Mouse (Mus musculus): ENCODE data around the gene Nat8l. TPM values are rescaled to one million over a fixed set of nuclear protein-coding genes. Genes with fewer than 3 reads are reported as not detected.
"Not testable (repeated sequence)": the region's sequence is repeated elsewhere in the genome, so short reads cannot be mapped to it uniquely, and the experiment has no call there.

Gene Nat8l
- polyA plus RNA-seq (2011; ENCODE audit: insufficient read depth, insufficient read length, low replicate concordance, missing spikeins): 1.7 and 4.0 TPM in 2 replicates

DNA sequence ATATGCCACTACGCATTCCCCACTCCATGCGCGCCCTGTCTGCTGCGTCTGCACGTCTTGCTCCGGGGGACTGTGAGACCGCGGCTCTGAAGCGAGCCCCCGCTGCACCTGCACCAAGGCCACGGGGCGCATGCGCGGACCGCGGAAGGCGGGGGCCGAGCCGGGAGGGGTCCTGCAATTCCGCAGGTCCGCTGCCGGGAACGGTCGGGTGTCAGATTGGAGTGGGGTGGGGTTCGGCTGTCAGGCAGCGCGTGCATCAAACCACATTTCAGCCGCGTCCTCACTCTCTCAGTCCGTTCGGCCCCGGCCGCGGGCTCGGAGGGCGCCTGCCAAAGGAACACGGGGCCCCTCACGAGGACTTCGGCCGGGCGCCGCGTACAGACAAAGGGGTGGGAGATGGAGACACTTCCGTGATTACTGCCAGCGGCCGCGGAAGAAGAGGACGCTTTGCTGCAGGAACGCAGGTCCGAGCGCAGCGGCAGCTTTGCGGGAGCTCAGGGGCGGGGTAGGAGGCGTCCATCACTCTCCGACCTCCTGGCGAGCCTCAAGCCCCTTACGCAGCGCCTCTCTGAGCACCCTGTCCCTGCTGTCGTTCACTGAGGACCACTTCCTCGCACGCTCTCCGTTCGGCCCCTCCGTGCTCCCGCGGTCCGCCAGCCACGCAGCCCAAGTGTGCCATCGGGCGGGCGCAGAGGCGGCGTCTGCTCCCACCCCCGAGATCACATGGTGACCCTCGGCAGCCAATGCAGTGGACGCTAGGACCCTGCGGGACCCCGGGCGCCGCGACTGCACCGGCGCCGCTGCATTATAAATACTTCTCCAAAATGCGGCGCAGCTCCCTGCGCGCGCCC lies at the start of gene Nat8l:
TSS of gene Nat8l (plus strand) at position 142 of the 851 bp plus-strand sequence.
- peaks cover 2% of the 10 kb centered on the region for H3K4me1 ChIP-seq (ENCODE audit: control insufficient read depth, insufficient read depth, low read length)
- WGBS: under 1% methylated on average over 90 of the region's 90 CpGs
- H3K4me3 ChIP-seq (replicated peaks; ENCODE audit: control insufficient read depth, low read depth, low read length): peak within 1 kb of the TSS; percentile 90
- TF ChIP-seq CTCF (IDR thresholded peaks at IDR 0.05; ENCODE audit: control insufficient read depth, insufficient read depth, low read length): no peak
- no peak; the same call in 1 of the 2 replicates for TF ChIP-seq POLR2A (IDR thresholded peaks at IDR 0.05; ENCODE audit: borderline replicate concordance, control insufficient read depth, low read depth, low read length)
- peak within 1 kb of the TSS; percentile 77 for H3K27ac ChIP-seq (ENCODE audit: control insufficient read depth, insufficient read depth, low read depth, low read length, poor library complexity)

DNA sequence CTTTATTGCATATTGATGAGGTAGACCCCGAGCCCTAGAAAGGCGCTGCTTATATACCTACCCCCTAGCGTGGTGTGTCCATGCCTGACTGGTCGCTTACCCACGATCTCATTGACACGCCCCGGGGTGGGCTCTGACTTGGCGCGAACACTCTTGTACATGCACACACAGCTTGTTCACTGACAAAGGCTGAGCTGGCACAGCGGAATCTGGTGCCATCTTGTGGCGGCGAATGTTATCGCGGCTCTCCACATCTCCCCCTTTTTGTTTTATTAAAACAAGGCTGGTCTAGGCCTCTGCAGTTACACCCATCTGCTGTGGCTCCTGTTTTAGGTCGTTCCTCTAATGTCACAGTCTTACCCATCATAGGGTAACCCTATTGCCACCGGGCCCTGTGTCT lies 48.7 kb upstream of the Nat8l start:
- not testable (repeated sequence) for H3K4me1 ChIP-seq (ENCODE audit: control insufficient read depth, insufficient read depth, low read length); H3K27ac ChIP-seq (ENCODE audit: control insufficient read depth, insufficient read depth, low read depth, low read length, poor library complexity); H3K4me3 ChIP-seq (replicated peaks; ENCODE audit: control insufficient read depth, low read depth, low read length)
- TF ChIP-seq CTCF (IDR thresholded peaks at IDR 0.05; ENCODE audit: control insufficient read depth, insufficient read depth, low read length): peak; percentile 38; the same call in 1 of the 2 replicates
- 83% methylated on average over 16 of the region's 16 CpGs for WGBS

DNA sequence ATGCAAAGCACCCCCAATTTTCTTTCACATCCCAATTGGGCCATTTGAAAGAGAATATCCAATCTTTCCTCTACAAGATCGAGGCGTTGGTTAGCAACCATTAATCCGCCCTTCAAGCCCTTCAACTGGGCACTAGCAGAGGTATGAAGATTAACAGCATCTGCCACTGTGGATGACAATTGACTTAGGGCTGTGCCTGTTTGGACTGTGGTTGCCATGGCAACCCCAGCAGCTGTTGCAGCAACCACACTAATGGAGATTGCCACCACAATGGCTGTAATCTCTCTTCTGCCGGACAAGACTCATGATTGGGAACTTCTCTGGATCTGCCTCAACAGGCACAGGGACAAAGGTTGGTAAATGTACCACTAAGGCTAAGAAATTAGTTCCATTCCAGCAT lies 47.5 kb upstream of the Nat8l start:
- 89% methylated on average over 4 of the region's 4 CpGs for WGBS
- H3K4me1 ChIP-seq (ENCODE audit: control insufficient read depth, insufficient read depth, low read length): no peaks in the 10 kb centered on the region
- H3K4me3 ChIP-seq (replicated peaks; ENCODE audit: control insufficient read depth, low read depth, low read length): no peak overlapping the region
- no peak overlapping the region for H3K27ac ChIP-seq (ENCODE audit: control insufficient read depth, insufficient read depth, low read depth, low read length, poor library complexity)
- TF ChIP-seq POLR2A (IDR thresholded peaks at IDR 0.05; ENCODE audit: borderline replicate concordance, control insufficient read depth, low read depth, low read length) (no peak), CTCF (IDR thresholded peaks at IDR 0.05; ENCODE audit: control insufficient read depth, insufficient read depth, low read length) (no peak)

DNA sequence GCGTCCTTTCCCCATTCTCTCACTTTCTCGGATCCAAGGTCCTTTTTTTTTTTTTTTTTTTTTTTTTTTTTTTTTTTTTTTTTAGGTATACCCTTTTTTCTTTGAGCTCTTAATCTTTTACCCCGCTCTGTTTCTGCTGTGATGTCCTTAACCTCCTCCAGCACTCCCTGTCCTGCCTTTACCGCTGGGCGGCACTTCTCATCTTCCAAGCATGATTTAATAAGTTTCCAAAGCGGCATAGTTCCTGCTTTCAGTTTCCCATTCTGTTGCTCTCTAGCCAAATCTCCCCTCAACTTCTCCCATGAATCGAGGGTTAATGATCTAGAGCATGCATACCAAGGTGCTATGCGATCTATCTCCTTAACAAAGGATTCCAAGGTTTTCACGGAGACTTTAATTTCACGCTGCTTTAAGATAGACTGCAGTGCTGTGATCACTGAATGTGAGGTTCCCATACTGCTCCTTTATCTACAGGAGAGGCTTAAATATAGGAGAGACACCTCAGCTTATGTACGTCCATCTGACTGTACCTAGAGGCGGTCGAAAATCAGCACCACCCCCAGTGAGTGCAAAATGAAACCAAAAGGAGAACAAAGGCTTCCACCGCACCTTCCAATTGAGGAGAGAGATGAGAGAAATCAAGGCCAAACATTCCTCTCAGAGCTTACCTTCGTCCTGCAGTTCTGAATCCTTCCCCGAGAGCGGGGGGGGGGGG lies 42.2 kb upstream of the Nat8l start:
- Histone ChIP-seq H3K27ac (ENCODE audit: control insufficient read depth, insufficient read depth, low read depth, low read length, poor library complexity) (no peak overlapping the region), H3K4me3 (replicated peaks; ENCODE audit: control insufficient read depth, low read depth, low read length) (no peak overlapping the region), H3K4me1 (ENCODE audit: control insufficient read depth, insufficient read depth, low read length) (no peaks in the 10 kb centered on the region; the same call in 1 of the 2 replicates)
- TF ChIP-seq CTCF (IDR thresholded peaks at IDR 0.05; ENCODE audit: control insufficient read depth, insufficient read depth, low read length) (no peak), POLR2A (IDR thresholded peaks at IDR 0.05; ENCODE audit: borderline replicate concordance, control insufficient read depth, low read depth, low read length) (no peak)
- WGBS: 82% methylated on average over 17 of the region's 17 CpGs

DNA sequence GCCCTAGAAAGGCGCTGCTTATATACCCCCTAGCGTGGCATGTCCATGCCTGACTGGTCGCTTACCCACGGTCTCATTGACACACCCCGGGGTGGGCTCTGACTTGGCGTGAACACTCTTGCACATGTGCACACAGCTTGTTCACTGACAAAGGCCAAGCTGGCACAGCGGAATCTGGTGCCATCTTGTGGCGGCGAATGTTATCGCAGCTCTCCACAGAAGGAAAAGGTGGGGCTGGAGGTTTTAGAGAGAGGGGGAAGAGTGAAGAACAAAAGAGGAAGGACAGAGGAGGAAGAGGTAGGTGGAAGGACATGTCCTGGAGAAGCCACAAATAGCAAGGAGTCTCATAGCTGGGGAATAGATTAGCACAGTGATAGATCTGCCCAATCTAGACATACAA lies 41.4 kb upstream of the Nat8l start:
- whole genome bisulfite sequencing: 47% methylated on average over 10 of the region's 10 CpGs
- H3K4me1 ChIP-seq (ENCODE audit: control insufficient read depth, insufficient read depth, low read length): no peaks in the 10 kb centered on the region; the same call in 1 of the 2 replicates
- H3K27ac ChIP-seq (ENCODE audit: control insufficient read depth, insufficient read depth, low read depth, low read length, poor library complexity): no peak overlapping the region
- H3K4me3 ChIP-seq (replicated peaks; ENCODE audit: control insufficient read depth, low read depth, low read length): no peak overlapping the region
- TF ChIP-seq POLR2A (IDR thresholded peaks at IDR 0.05; ENCODE audit: borderline replicate concordance, control insufficient read depth, low read depth, low read length) (no peak), CTCF (IDR thresholded peaks at IDR 0.05; ENCODE audit: control insufficient read depth, insufficient read depth, low read length) (peak; percentile 95)

DNA sequence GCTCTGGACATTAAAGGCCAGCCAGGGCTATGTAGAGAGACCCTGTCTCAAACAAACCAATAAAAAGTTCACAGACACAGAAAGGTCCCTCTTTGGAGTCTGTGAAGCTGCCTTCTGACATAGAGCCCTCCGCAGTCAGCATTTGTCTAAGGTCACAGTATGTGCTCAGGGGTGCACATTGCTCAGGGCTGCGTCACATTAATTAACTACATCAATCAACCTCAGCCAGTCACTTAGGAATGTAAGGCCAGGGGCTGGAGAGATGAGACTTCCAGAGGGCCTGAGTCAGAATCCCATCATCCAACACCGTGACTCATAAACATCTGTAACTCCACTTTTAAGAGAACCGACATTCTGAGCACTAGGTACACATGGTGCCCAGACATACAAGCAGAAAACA lies 39.9 kb upstream of the Nat8l start:
- Histone ChIP-seq H3K4me3 (replicated peaks; ENCODE audit: control insufficient read depth, low read depth, low read length) (no peak overlapping the region), H3K4me1 (ENCODE audit: control insufficient read depth, insufficient read depth, low read length) (no peaks in the 10 kb centered on the region; the same call in 1 of the 2 replicates), H3K27ac (ENCODE audit: control insufficient read depth, insufficient read depth, low read depth, low read length, poor library complexity) (no peak overlapping the region)
- 94% methylated on average over 4 of the region's 4 CpGs for WGBS
- TF ChIP-seq POLR2A (IDR thresholded peaks at IDR 0.05; ENCODE audit: borderline replicate concordance, control insufficient read depth, low read depth, low read length) (no peak), CTCF (IDR thresholded peaks at IDR 0.05; ENCODE audit: control insufficient read depth, insufficient read depth, low read length) (no peak)

DNA sequence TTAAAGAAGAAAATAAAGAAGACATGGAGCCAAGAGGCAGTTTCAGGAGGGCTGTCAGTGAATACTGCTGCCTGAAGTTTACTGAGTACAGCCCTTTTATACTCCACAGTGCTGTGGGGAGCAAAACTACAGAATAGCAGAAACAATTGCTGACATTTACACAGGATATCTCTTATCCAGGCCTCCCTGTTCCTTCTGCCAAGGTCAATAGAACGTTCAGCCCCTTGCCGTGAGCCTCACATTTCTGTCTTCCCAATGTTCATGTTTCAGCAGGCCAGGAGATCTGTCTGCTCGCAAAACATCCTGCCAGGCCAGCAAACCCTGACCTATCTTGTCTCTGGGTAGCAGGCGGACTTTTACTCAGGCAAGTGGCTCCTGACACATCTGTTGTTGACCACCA lies 36.4 kb upstream of the Nat8l start:
- Histone ChIP-seq H3K27ac (ENCODE audit: control insufficient read depth, insufficient read depth, low read depth, low read length, poor library complexity) (no peak overlapping the region), H3K4me1 (ENCODE audit: control insufficient read depth, insufficient read depth, low read length) (no peaks in the 10 kb centered on the region; the same call in 1 of the 2 replicates), H3K4me3 (replicated peaks; ENCODE audit: control insufficient read depth, low read depth, low read length) (no peak overlapping the region)
- 80% methylated on average over 4 of the region's 4 CpGs for WGBS
- TF ChIP-seq POLR2A (IDR thresholded peaks at IDR 0.05; ENCODE audit: borderline replicate concordance, control insufficient read depth, low read depth, low read length) (no peak), CTCF (IDR thresholded peaks at IDR 0.05; ENCODE audit: control insufficient read depth, insufficient read depth, low read length) (no peak)

DNA sequence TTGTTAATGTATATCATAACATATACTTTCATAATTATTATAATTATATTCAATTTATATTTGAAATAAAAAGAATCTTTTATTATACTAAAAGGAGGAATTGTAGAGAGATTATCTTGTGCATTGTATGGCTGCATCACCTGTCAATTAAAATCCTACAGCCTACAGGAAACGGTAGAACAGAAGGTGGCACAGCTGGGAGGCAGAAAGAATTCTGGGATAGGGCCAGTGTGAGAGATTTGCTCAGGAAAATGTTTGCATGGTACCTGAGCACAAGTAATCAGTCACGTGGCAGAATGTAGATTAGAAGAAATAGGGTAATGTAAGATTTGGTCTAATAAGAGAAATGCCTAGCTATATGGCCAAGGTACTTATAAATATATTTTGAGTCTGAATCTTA lies 21.0 kb upstream of the Nat8l start:
- Histone ChIP-seq H3K27ac (ENCODE audit: control insufficient read depth, insufficient read depth, low read depth, low read length, poor library complexity) (no peak overlapping the region), H3K4me1 (ENCODE audit: control insufficient read depth, insufficient read depth, low read length) (no peaks in the 10 kb centered on the region), H3K4me3 (replicated peaks; ENCODE audit: control insufficient read depth, low read depth, low read length) (no peak overlapping the region)
- 60% methylated on average over 2 of the region's 2 CpGs for WGBS
- TF ChIP-seq CTCF (IDR thresholded peaks at IDR 0.05; ENCODE audit: control insufficient read depth, insufficient read depth, low read length) (no peak), POLR2A (IDR thresholded peaks at IDR 0.05; ENCODE audit: borderline replicate concordance, control insufficient read depth, low read depth, low read length) (no peak)
